Mouse (Mus musculus) cortical plate, adult 2 months (tissue): ENCODE results near the gene Tlr8.

Experiments
- CTCF ChIP-seq: fragments of 200-500 bp; IDR thresholded peaks from 2 replicates; pipeline ENCODE4 v1.5.1; 2011; ENCODE audit warnings: mild to moderate bottlenecking, control low read depth, low read length; ENCODE audit not compliant: insufficient read depth; ENCODE audit errors: extremely low read depth
- POLR2A ChIP-seq: fragments of 200-500 bp; IDR thresholded peaks from 2 replicates; pipeline ENCODE4 v1.6.1; 2011; ENCODE audit warnings: mild to moderate bottlenecking, low read length, control low read depth; ENCODE audit not compliant: insufficient read depth; ENCODE audit errors: extremely low read depth

GRCm38 (mm10) chrX:167201365-167201764 is 62.8 kb downstream of the Tlr8 start:
- TF ChIP-seq POLR2A, result no peak
- TF ChIP-seq CTCF, result no peak
